Mouse (Mus musculus) gastrocnemius, postnatal 36 days (tissue): Measurements from ENCODE around the gene 4921511C20Rik. TPM values are rescaled to one million over a fixed set of nuclear protein-coding genes. Genes with fewer than 3 reads are reported as not detected.

ENCODE experiments used
- DNase-seq, 2 experiments: peaks; one replicate each; pipeline ENCODE4 v3.0.0; 2022
- intact Hi-C: fragments of 180-260 bp; cut with DNase I; formaldehyde crosslinking; loops from one replicate; pipeline ENCODE4 v1.15.1; 2025
- long read RNA-seq, 2 experiments: library from polyadenylated mRNA; stranded (forward); transcript quantifications; one replicate each; pipeline ENCODE4 v2.0.0; 2021
- total RNA-seq, 2 experiments: library from RNA; stranded (reverse); gene quantifications; 2 replicates each; pipeline ENCODE4 v1.2.3; 2021

4921511C20Rik gene
- total RNA-seq: not detected
- long read RNA-seq, experiment 1: 0 reads
- long read RNA-seq, experiment 2: 0 reads

DNA sequence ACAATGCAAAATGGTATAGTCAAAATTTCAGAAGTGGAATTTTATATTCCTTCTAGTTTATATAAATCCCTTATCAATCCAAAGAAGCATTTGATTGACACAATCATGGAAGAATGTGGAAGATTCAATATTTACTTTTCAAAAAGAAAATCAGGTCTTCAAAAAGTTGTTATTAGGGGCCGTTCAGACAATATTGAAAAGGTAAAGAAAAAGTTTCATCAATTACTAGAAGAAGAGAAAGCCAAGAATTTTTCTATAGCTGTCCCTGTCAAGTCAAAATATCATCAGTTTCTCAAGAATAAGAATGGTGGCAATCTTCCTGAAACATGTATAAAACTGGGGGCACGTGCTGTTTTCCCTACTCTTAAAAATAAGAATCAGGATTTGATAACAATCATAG, at the start of gene 4921511C20Rik:
4921511C20Rik (plus strand) TSS at position 301 of the 400 bp plus-strand sequence.
- intact Hi-C loops: no loop called here
- no peak for DNase-seq
